In genomic region chr11:120626785-120627467, GRCm38 (mm10) we compare ENCODE assay signal across 19 mouse cellular contexts. TPM values are rescaled to one million over a fixed set of nuclear protein-coding genes. Genes with fewer than 3 reads are reported as not detected.
A peak's percentile ranks its signal among the peaks of the same experiment; 100 is the strongest.
DNase-seq lines count a peak whose midpoint lies in the region; ATAC-seq and TF ChIP-seq lines count a peak whose summit lies in the region.
"Had no signal": no experiment of that assay in that cellular context is flagged by ENCODE, and none has a peak within 500 bp of the region (broad histone marks: within the 10 kb centered on the region; RNA-seq: fewer than 3 reads in every experiment).

No protein-coding gene starts in this region.

- WGBS in intestine, postnatal 0 days, result 85% methylated on average over 11 of the region's 11 CpGs
- 91% methylated on average over 11 of the region's 11 CpGs for WGBS in intestine, embryonic 15.5 days
- WGBS in thymus, adult 2 months, result 81% methylated on average over 11 of the region's 11 CpGs
- WGBS in stomach, postnatal 0 days, result 83% methylated on average over 11 of the region's 11 CpGs

- no peak for TF ChIP-seq CTCF in intestine, postnatal 0 days (IDR thresholded peaks at IDR 0.05; ENCODE audit: low read depth)
- TF ChIP-seq CTCF in thymus, adult 2 months (IDR thresholded peaks at IDR 0.05; ENCODE audit: borderline replicate concordance, control insufficient read depth, extremely low read depth, insufficient read depth, low read length, poor library complexity), result no peak
- TF ChIP-seq CTCF in stomach, postnatal 0 days (IDR thresholded peaks at IDR 0.05; ENCODE audit: low read depth), result no peak

- H3K9ac ChIP-seq in intestine, postnatal 0 days (ENCODE audit: low read depth, low read length), result no peak overlapping the region
- H3K9ac ChIP-seq in intestine, embryonic 15.5 days, result no peak overlapping the region; the same call in 1 of the 2 replicates
- no peak overlapping the region for H3K9ac ChIP-seq in stomach, postnatal 0 days (ENCODE audit: low read length)
- H3K9ac ChIP-seq: embryonic facial prominence, embryonic 13.5 days; kidney, embryonic 15.5 days; lung, embryonic 14.5 days; neural tube, embryonic 13.5 days had no signal

- no peaks in the 10 kb centered on the region for H3K9me3 ChIP-seq in intestine, postnatal 0 days (ENCODE audit: control insufficient read depth)
- no peaks in the 10 kb centered on the region for H3K9me3 ChIP-seq in intestine, embryonic 15.5 days
- H3K9me3 ChIP-seq in stomach, postnatal 0 days (ENCODE audit: control insufficient read depth, low read length), result no peaks in the 10 kb centered on the region
- H3K9me3 ChIP-seq: embryonic facial prominence, embryonic 13.5 days; kidney, embryonic 15.5 days; neural tube, embryonic 13.5 days had no signal

- no peaks in the 10 kb centered on the region for H3K27me3 ChIP-seq in intestine, postnatal 0 days (replicated peaks; ENCODE audit: control insufficient read depth, insufficient read depth, low read length)
- H3K27me3 ChIP-seq in intestine, embryonic 15.5 days (replicated peaks), result no peaks in the 10 kb centered on the region
- H3K27me3 ChIP-seq in thymus, adult 2 months (ENCODE audit: control insufficient read depth, insufficient read depth, low read length), result no peaks in the 10 kb centered on the region
- H3K27me3 ChIP-seq in stomach, postnatal 0 days (ENCODE audit: control insufficient read depth, insufficient read depth, low read length), result no peaks in the 10 kb centered on the region
- H3K27me3 ChIP-seq: embryonic facial prominence, embryonic 13.5 days; kidney, embryonic 15.5 days; neural tube, embryonic 13.5 days had no signal

- peaks cover 10% of the 10 kb centered on the region for H3K4me1 ChIP-seq in intestine, postnatal 0 days (replicated peaks; ENCODE audit: control insufficient read depth, insufficient read depth, low read length)
- peaks cover 45% of the 10 kb centered on the region for H3K4me1 ChIP-seq in intestine, embryonic 15.5 days (replicated peaks)
- peaks cover 64% of the 10 kb centered on the region for H3K4me1 ChIP-seq in thymus, adult 2 months (replicated peaks; ENCODE audit: control insufficient read depth, insufficient read depth, low read length)
- peaks cover 9% of the 10 kb centered on the region for H3K4me1 ChIP-seq in stomach, postnatal 0 days (replicated peaks; ENCODE audit: control insufficient read depth, insufficient read depth)

- no peak for TF ChIP-seq POLR2A in thymus, adult 2 months (IDR thresholded peaks at IDR 0.05; ENCODE audit: control insufficient read depth, extremely low read depth, insufficient read depth, low read length, poor library complexity)

- peak; percentile 7 to 39 for DNase-seq in adrenal gland, adult (ENCODE audit: inconsistent age in 2 of 2, low spot score in 1 of 2)
- DNase-seq in adrenal gland, adult 18-20 months (ENCODE audit: low spot score in 2 of 2), result no peak
- DNase-seq in thymus, adult 2 months, result no peak
- no peak for DNase-seq in thymus, postnatal 0 days (ENCODE audit: low spot score)
- DNase-seq in stomach, postnatal 0 days (ENCODE audit: low spot score), result no peak
- DNase-seq: adrenal gland, postnatal 14 days; cerebellum, adult 9-10 months; gastrocnemius, adult 2 months; lung, embryonic 14.5 days; right cerebral cortex, postnatal 25 days had no signal

- no peak overlapping the region for H3K4me3 ChIP-seq in intestine, postnatal 0 days (ENCODE audit: low read depth, low read length)
- no peak overlapping the region for H3K4me3 ChIP-seq in intestine, embryonic 15.5 days (replicated peaks)
- H3K4me3 ChIP-seq in thymus, adult 2 months (ENCODE audit: control insufficient read depth, insufficient read depth, low read length), result peak overlapping the region; percentile 41; the same call in 1 of the 2 replicates
- no peak overlapping the region for H3K4me3 ChIP-seq in stomach, postnatal 0 days (ENCODE audit: low read depth, low read length)
- H3K4me3 ChIP-seq: embryonic facial prominence, embryonic 13.5 days; gastrocnemius, adult 2 months; kidney, embryonic 15.5 days; left cerebral cortex, adult 2 months; neural tube, embryonic 13.5 days had no signal

- TF ChIP-seq EP300 in stomach, postnatal 0 days (optimal IDR thresholded peaks at IDR 0.05), result no peak

- H3K4me2 ChIP-seq in intestine, postnatal 0 days (replicated peaks; ENCODE audit: low read depth), result no peak overlapping the region
- no peak overlapping the region for H3K4me2 ChIP-seq in intestine, embryonic 15.5 days (replicated peaks)
- H3K4me2 ChIP-seq in stomach, postnatal 0 days (replicated peaks; ENCODE audit: low read depth), result no peak overlapping the region
- H3K4me2 ChIP-seq: embryonic facial prominence, embryonic 13.5 days; kidney, embryonic 15.5 days; lung, embryonic 14.5 days; neural tube, embryonic 13.5 days had no signal

- H3K27ac ChIP-seq in intestine, postnatal 0 days (ENCODE audit: low read depth, low read length), result 0 out of 2 replicates have a peak overlapping the region, but pooled peaks have one; percentile 21
- no peak overlapping the region for H3K27ac ChIP-seq in intestine, embryonic 15.5 days
- H3K27ac ChIP-seq in thymus, adult 2 months (ENCODE audit: control insufficient read depth, insufficient read depth, low read length), result no peak overlapping the region; the same call in 1 of the 2 replicates
- H3K27ac ChIP-seq in stomach, postnatal 0 days (replicated peaks), result peak overlapping the region; percentile 58; the same call in 1 of the 2 replicates
- H3K27ac ChIP-seq: embryonic facial prominence, embryonic 13.5 days; kidney, embryonic 15.5 days; left cerebral cortex, adult 2 months; neural tube, embryonic 13.5 days had no signal

- no peak for ATAC-seq in intestine, postnatal 0 days
- ATAC-seq in intestine, embryonic 15.5 days, result no peak
- no peak for ATAC-seq in stomach, postnatal 0 days (ENCODE audit: low FRiP score, low TSS enrichment)
- no peak for ATAC-seq in CD4-positive, CD25-positive, alpha-beta regulatory T cell, adult 4 months

- H3K36me3 ChIP-seq in intestine, postnatal 0 days (ENCODE audit: control insufficient read depth, insufficient read depth), result peaks cover 31% of the 10 kb centered on the region
- H3K36me3 ChIP-seq in intestine, embryonic 15.5 days, result peaks cover 13% of the 10 kb centered on the region
- H3K36me3 ChIP-seq in thymus, adult 2 months (ENCODE audit: control insufficient read depth, insufficient read depth, low read length), result peaks cover 12% of the 10 kb centered on the region
- H3K36me3 ChIP-seq in stomach, postnatal 0 days (ENCODE audit: control insufficient read depth, insufficient read depth, low read length), result no peaks in the 10 kb centered on the region; the same call in none of the 2 replicates

RNA-seq across cellular contexts. Expression of gene Sirt7, which starts 1.9 kb away (rescaled TPM):
- total RNA-seq in adrenal gland, adult 18-20 months (2021), result 10 to 100 TPM; 34.3 to 70.6 TPM
- 73.1 and 77.7 TPM in 2 replicates for polyA plus RNA-seq in intestine, postnatal 0 days (2015; fragmentation: Nextera tagmentation; extraction: Ambion mirVana)
- 40.1 and 42.2 TPM in 2 replicates for polyA plus RNA-seq in intestine, embryonic 15.5 days (2015; fragmentation: Nextera tagmentation; extraction: Ambion mirVana)
- 169 and 184 TPM in 2 replicates for polyA plus RNA-seq in thymus, adult 2 months (2012; rRNA removed)
- 100 and 108 TPM in 2 replicates for polyA plus RNA-seq in thymus, postnatal 0 days (2015; fragmentation: Nextera tagmentation; extraction: Ambion mirVana)
- 36.1 and 42.2 TPM in 2 replicates for polyA plus RNA-seq in stomach, postnatal 0 days (2015; fragmentation: Nextera tagmentation; extraction: Ambion mirVana)
- polyA plus RNA-seq in CD4-positive, CD25-positive, alpha-beta regulatory T cell, adult 4 months (2017; shearing (Covaris generic)), result 10 to 100 TPM; 66.4 to 66.7 TPM

RNA-seq across cellular contexts. Expression of gene Mafg, which starts 6.5 kb away (rescaled TPM):
- total RNA-seq in adrenal gland, adult 18-20 months (2021), result 10 to 100 TPM; 56.3 to 69.3 TPM
- polyA plus RNA-seq in intestine, postnatal 0 days (2015; fragmentation: Nextera tagmentation; extraction: Ambion mirVana), result 40.2 and 49.1 TPM in 2 replicates
- 26.9 and 28.5 TPM in 2 replicates for polyA plus RNA-seq in intestine, embryonic 15.5 days (2015; fragmentation: Nextera tagmentation; extraction: Ambion mirVana)
- polyA plus RNA-seq in thymus, adult 2 months (2012; rRNA removed), result 33.6 and 35.5 TPM in 2 replicates
- polyA plus RNA-seq in thymus, postnatal 0 days (2015; fragmentation: Nextera tagmentation; extraction: Ambion mirVana), result 16.5 and 18.7 TPM in 2 replicates
- polyA plus RNA-seq in stomach, postnatal 0 days (2015; fragmentation: Nextera tagmentation; extraction: Ambion mirVana), result 21.0 and 21.3 TPM in 2 replicates
- polyA plus RNA-seq in CD4-positive, CD25-positive, alpha-beta regulatory T cell, adult 4 months (2017; shearing (Covaris generic)), result 10 to 100 TPM; 11.3 to 16.0 TPM

RNA-seq across cellular contexts. Expression of gene Pcyt2, which starts 9.2 kb away (rescaled TPM):
- total RNA-seq in adrenal gland, adult 18-20 months (2021), result 100 to 1,000 TPM; 300 to 301 TPM
- 320 and 378 TPM in 2 replicates for polyA plus RNA-seq in intestine, postnatal 0 days (2015; fragmentation: Nextera tagmentation; extraction: Ambion mirVana)
- 250 and 306 TPM in 2 replicates for polyA plus RNA-seq in intestine, embryonic 15.5 days (2015; fragmentation: Nextera tagmentation; extraction: Ambion mirVana)
- polyA plus RNA-seq in thymus, adult 2 months (2012; rRNA removed), result 247 and 260 TPM in 2 replicates
- 113 and 114 TPM in 2 replicates for polyA plus RNA-seq in thymus, postnatal 0 days (2015; fragmentation: Nextera tagmentation; extraction: Ambion mirVana)
- polyA plus RNA-seq in stomach, postnatal 0 days (2015; fragmentation: Nextera tagmentation; extraction: Ambion mirVana), result 73.7 and 79.0 TPM in 2 replicates
- 100 to 1,000 TPM; 101 to 179 TPM for polyA plus RNA-seq in CD4-positive, CD25-positive, alpha-beta regulatory T cell, adult 4 months (2017; shearing (Covaris generic))

RNA-seq across cellular contexts. Expression of gene Pycr1, which starts 16.6 kb away (rescaled TPM):
- total RNA-seq in adrenal gland, adult 18-20 months (2021), result 1 to 10 TPM; 1.4 to 2.1 TPM
- polyA plus RNA-seq in intestine, postnatal 0 days (2015; fragmentation: Nextera tagmentation; extraction: Ambion mirVana), result 5.3 and 6.5 TPM in 2 replicates
- 26.4 TPM in 2 replicates for polyA plus RNA-seq in intestine, embryonic 15.5 days (2015; fragmentation: Nextera tagmentation; extraction: Ambion mirVana)
- polyA plus RNA-seq in thymus, adult 2 months (2012; rRNA removed), result 2.8 and 3.4 TPM in 2 replicates
- polyA plus RNA-seq in thymus, postnatal 0 days (2015; fragmentation: Nextera tagmentation; extraction: Ambion mirVana), result 1.7 and 2.9 TPM in 2 replicates
- 13.9 and 18.4 TPM in 2 replicates for polyA plus RNA-seq in stomach, postnatal 0 days (2015; fragmentation: Nextera tagmentation; extraction: Ambion mirVana)
- polyA plus RNA-seq in CD4-positive, CD25-positive, alpha-beta regulatory T cell, adult 4 months (2017; shearing (Covaris generic)), result 1 to 10 TPM; 1.5 to 1.8 TPM

RNA-seq across cellular contexts. Expression of gene Npb, which starts 18.6 kb away (rescaled TPM):
- total RNA-seq in adrenal gland, adult 18-20 months (2021), result 1 to 10 TPM in 1 of 2 experiments, not detected in 1; 1.2 TPM
- 3.4 and 3.5 TPM in 2 replicates for polyA plus RNA-seq in intestine, postnatal 0 days (2015; fragmentation: Nextera tagmentation; extraction: Ambion mirVana)
- polyA plus RNA-seq in intestine, embryonic 15.5 days (2015; fragmentation: Nextera tagmentation; extraction: Ambion mirVana), result 2.7 and 3.6 TPM in 2 replicates
- 2.2 and 2.8 TPM in 2 replicates for polyA plus RNA-seq in thymus, adult 2 months (2012; rRNA removed)
- polyA plus RNA-seq in thymus, postnatal 0 days (2015; fragmentation: Nextera tagmentation; extraction: Ambion mirVana), result 1.6 and 2.1 TPM in 2 replicates
- polyA plus RNA-seq in stomach, postnatal 0 days (2015; fragmentation: Nextera tagmentation; extraction: Ambion mirVana), result 20.4 and 20.9 TPM in 2 replicates
- not detected for polyA plus RNA-seq in CD4-positive, CD25-positive, alpha-beta regulatory T cell, adult 4 months (2017; shearing (Covaris generic))
- total RNA-seq: granulocyte monocyte progenitor cell, adult 5-6 weeks; heart, postnatal 25 days had no signal

Comparison
In these comparisons a context has a peak if more than half of its experiments do, and no peak if none do; other contexts are left out.
1. DNase-seq: peak in adrenal gland, adult (2 of 2); none in adrenal gland, adult 18-20 months (0 of 2), thymus, adult 2 months (single experiment), thymus, postnatal 0 days (single experiment) and stomach, postnatal 0 days (single experiment).
2. H3K27ac ChIP-seq: peak in intestine, postnatal 0 days (single experiment) and stomach, postnatal 0 days (single experiment); none in intestine, embryonic 15.5 days (single experiment) and thymus, adult 2 months (single experiment).